Mouse (Mus musculus): ENCODE measurements around the gene Hsdl1.

Hsdl1 gene

GRCm38 (mm10) chr8:119579096-119579495 is 4.1 kb upstream of the Hsdl1 start:
- no peak for DNase-seq (ENCODE audit: low spot score in 2 of 2)

DNA sequence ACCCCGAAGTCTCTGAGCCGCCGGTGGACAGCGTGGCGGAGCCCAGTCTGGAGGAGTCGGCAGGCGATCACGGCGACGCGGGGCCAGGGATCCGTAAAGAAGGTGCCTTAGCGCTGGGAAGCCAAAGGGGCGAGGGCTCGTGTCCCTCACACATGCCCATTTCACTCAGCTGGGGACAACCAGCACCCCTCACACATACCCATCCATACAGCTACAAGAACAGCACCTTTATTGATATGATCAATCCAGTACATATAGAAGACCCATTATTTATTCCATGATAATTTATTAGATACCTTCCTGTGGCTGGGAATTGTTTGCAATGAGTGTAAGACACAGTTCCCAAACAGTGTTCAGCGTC is 363 bp upstream of the Hsdl1 start:
- DNase-seq (ENCODE audit: low spot score in 2 of 2), result no peak

- no peak for DNase-seq (ENCODE audit: low spot score in 2 of 2)
These were observed 2.6 kb downstream of the Hsdl1 start for GRCm38 (mm10) chr8:119572411-119572810.

DNA sequence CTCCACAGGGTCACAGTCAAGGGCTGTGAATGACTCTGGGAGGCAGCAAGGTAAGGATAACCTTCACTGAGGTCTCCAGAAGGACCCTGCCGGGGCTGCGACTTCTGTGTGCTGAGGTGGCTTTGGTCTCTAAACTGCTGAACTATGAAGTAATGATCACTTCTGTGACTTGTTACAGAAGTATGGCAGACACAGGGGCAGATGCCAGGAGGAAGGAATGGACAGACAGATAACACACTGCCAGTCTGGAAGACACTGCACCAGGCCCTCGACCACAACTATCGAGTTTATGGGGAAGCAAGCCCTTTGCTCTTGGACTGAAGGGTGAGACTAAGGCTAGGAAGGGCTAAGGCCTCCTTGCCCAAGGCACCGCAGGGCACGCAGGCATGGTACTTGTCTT is 3.8 kb downstream of the Hsdl1 start:
- DNase-seq (ENCODE audit: low spot score in 2 of 2), result no peak

- DNase-seq (ENCODE audit: low spot score in 2 of 2), result no peak
These were observed 5.1 kb downstream of the Hsdl1 start for GRCm38 (mm10) chr8:119569881-119570280.

DNA sequence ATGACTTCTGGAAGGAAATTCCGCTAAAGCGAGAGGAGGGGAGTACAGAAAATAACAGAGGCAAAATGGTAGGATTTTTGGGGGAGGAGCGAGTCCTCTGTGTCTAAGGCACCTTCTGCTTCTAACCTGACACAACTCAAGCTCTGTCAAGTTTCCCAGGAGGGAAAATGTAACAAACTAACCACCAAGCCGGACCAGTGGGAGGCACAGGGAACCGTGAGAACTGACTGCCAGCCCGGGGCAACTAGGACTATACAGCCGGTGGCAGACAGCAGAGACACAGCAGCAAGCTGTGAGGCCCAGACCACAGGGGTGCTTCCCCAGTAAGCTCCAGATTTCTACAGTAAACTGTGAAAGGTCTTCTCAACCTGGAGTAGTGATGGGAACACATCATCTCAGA is 6.0 kb downstream of the Hsdl1 start:
- no peak for DNase-seq (ENCODE audit: low spot score in 2 of 2)

- no peak for DNase-seq (ENCODE audit: low spot score in 2 of 2)
These were observed 6.7 kb downstream of the Hsdl1 start for GRCm38 (mm10) chr8:119568251-119568650.

DNA sequence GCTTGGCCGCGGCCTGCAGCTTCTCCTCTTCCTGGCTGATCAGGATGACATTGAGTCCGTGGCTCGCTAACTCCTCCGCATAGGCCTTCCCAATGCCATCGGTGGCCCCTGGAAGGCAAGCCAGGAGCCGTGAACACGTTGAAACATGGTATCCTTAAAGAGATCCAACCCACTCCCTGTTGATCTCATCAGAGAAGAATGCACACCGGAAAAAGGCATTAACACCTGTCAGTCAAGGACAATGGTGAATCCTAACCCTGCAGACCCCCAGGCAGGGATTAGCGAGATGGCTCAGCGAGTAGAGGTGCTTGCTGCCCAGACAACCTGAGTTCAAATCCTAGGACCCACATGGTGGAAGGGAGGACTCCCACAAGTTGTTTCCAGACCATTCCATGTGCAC is 8.6 kb downstream of the Hsdl1 start:
- no peak for DNase-seq (ENCODE audit: low spot score in 2 of 2)

DNA sequence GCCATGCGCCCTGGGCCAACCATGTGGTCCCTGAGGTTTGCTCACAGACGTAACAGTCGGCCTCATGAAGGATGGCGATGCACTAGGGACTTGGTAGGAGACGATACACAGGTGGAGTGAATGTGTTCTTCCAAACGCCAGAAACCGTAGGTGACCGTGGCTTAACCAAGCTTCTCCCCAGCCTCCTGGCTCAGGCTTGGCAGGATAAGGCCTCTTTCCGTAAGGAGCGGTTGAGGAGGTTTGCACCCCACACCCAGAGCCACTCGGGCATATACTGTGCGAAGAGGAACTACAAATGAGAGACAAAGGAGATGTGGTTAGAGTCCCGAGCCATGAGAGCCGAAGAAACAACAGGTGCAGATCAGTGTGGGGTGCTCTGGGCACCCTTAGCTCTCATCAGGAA is 11.1 kb downstream of the Hsdl1 start:
- DNase-seq (ENCODE audit: low spot score in 2 of 2), result no peak

DNA sequence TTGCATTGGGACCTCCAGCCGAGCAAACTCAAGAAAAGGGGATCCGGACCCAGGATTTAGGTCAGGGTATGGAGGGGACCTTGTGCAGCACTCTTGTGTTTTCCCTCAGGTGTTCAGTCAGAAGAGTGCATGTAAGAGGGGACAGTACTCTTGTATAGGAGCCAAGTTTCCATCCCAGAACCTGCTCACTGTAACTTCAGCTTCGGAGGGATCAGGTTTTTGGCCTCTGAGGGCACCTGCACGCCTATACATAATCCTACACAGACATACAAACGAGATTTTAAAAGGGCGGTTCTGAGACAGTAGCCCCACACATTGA is 15.6 kb downstream of the Hsdl1 start:
- no peak for DNase-seq (ENCODE audit: low spot score in 2 of 2)

GRCm38 (mm10) chr8:119558603-119559401 is 16.2 kb downstream of the Hsdl1 start, which contains the start of gene Mbtps1:
Gene Mbtps1, minus strand, starts transcription at chr8:119558735.
- peak; percentile 94 to 97 for DNase-seq (ENCODE audit: low spot score in 2 of 2)

- no peak for DNase-seq (ENCODE audit: low spot score in 2 of 2)
These were observed 17.0 kb downstream of the Hsdl1 start for GRCm38 (mm10) chr8:119557821-119558602.

DNA sequence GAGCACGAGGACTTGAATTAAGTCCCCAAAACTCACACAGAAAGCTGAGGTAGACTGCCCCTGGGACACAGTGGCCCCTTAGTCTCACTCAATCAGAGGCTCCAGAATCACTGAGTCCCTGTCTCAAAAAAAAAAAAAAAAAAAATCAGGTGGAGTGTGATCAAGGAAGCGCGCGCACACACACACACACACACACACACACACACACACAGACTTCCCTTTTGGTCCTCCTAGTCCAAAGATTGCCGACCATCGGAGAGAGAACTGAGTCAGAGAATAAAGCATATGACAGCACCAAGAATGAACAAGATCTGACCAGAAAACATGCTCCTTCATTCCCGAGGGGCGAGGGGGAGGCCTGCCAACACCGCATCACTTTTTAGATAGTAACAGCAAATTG is 17.9 kb downstream of the Hsdl1 start:
- no peak for DNase-seq (ENCODE audit: low spot score in 2 of 2)

DNA sequence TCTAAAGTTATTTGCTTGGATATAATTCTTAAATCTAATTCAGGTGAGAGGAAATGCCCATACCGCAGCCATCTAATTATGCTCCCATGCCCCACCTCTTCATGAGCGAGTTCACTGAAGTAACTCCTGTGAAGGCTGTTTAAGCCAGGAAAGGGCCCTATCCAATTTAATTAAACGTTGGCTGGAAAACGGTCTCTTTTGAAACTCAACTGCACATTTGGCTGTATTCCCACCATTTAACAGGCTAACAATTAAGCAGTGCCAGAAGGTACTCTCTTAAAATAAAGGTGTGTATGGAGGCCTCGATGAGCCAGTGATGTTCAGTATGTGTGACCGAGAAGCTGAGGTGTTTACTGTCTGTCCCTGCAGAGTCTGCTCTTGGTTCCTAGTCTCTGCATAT is 19.1 kb downstream of the Hsdl1 start:
- no peak for DNase-seq (ENCODE audit: low spot score in 2 of 2)

- DNase-seq (ENCODE audit: low spot score in 2 of 2), result no peak
These were observed 22.0 kb downstream of the Hsdl1 start for GRCm38 (mm10) chr8:119552967-119553366.

GRCm38 (mm10) chr8:119548560-119549113 is 26.3 kb downstream of the Hsdl1 start:
- no peak for DNase-seq (ENCODE audit: low spot score in 2 of 2)

GRCm38 (mm10) chr8:119547019-119547691 is 27.8 kb downstream of the Hsdl1 start:
- DNase-seq (ENCODE audit: low spot score in 2 of 2), result no peak

GRCm38 (mm10) chr8:119545791-119546190 is 29.2 kb downstream of the Hsdl1 start:
- DNase-seq (ENCODE audit: low spot score in 2 of 2), result no peak

DNA sequence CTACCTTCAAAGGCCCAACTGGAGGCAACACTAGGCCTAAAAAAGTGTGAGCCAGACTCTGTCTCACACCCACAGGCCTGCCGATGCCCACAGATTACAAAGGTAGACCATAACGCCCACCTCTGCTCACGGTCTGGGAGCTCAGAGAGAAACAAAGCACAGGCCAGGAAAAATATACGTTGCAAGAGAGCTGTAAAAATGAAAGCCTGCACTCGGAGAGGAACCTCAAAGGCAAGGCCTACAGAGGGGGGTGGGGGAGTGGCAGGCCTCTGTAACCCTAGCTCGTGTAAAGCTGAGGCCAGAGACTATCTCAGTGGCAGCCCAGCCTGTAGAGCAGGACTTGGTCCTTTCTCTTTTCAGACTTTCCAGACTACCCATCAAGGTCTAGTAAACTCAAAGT is 29.8 kb downstream of the Hsdl1 start:
- DNase-seq (ENCODE audit: low spot score in 2 of 2), result no peak

- DNase-seq (ENCODE audit: low spot score in 2 of 2), result no peak
These were observed 30.4 kb downstream of the Hsdl1 start for GRCm38 (mm10) chr8:119544606-119545005.

- peak; percentile 36 to 44 for DNase-seq (ENCODE audit: low spot score in 2 of 2)
These were observed 43.0 kb downstream of the Hsdl1 start for GRCm38 (mm10) chr8:119531973-119532372.

DNA sequence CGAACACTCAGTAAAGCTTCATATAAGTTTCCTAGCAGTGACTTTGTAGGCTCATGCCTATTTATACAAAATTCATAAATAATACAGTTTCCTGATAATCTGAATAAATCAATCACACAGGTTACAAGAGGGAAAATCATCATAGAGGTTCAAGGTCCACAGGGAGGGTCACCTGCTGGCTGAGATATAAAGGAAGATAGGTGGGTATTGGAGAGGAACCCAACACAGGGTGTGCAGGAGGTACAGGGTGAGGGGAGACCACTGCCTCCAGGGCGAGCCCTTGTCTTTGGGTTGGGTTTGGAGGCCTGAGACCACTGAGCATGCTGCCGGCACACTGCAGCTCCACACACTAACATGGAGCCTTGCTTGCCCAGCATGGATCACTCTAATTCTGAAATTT is 43.6 kb downstream of the Hsdl1 start:
- no peak for DNase-seq (ENCODE audit: low spot score in 2 of 2)

Measured in frontal cortex, postnatal 14 days (tissue).